ENCODE assay signal across 29 mouse cellular contexts in genomic region chr15:85897113-85897512, GRCm38 (mm10). TPM values are rescaled to one million over a fixed set of nuclear protein-coding genes. Genes with fewer than 3 reads are reported as not detected.
DNase-seq lines count a peak whose midpoint lies in the region; ATAC-seq and TF ChIP-seq lines count a peak whose summit lies in the region.
"Had no signal": no experiment of that assay in that cellular context is flagged by ENCODE, and none has a peak within 500 bp of the region (broad histone marks: within the 10 kb centered on the region; RNA-seq: fewer than 3 reads in every experiment).

No protein-coding gene starts in this region.

- H3K4me3 ChIP-seq in hindbrain, postnatal 0 days (ENCODE audit: low read length) = no peak overlapping the region
- no peak overlapping the region for H3K4me3 ChIP-seq in hindbrain, embryonic 16.5 days (ENCODE audit: low read length)
- H3K4me3 ChIP-seq in midbrain, postnatal 0 days (ENCODE audit: low read depth, low read length) = no peak overlapping the region
- H3K4me3 ChIP-seq in midbrain, embryonic 14.5 days (replicated peaks; ENCODE audit: low read depth, low read length) = no peak overlapping the region
- no peak overlapping the region for H3K4me3 ChIP-seq in neural tube, embryonic 15.5 days (replicated peaks)
- H3K4me3 ChIP-seq: embryonic facial prominence, embryonic 10.5 days; embryonic facial prominence, embryonic 13.5 days; erythroblast, embryonic 14.5 days; forebrain, embryonic 12.5 days; forebrain, embryonic 15.5 days; heart, embryonic 12.5 days; heart, embryonic 15.5 days had no signal

- no peaks in the 10 kb centered on the region for H3K4me1 ChIP-seq in hindbrain, postnatal 0 days (ENCODE audit: insufficient read depth, low read length)
- peaks cover 4% of the 10 kb centered on the region; the same call in 1 of the 2 replicates for H3K4me1 ChIP-seq in hindbrain, embryonic 16.5 days (ENCODE audit: control insufficient read depth, insufficient read depth, low read depth, low read length)
- H3K4me1 ChIP-seq in midbrain, postnatal 0 days (ENCODE audit: insufficient read depth, low read length) = no peaks in the 10 kb centered on the region
- H3K4me1 ChIP-seq in midbrain, embryonic 14.5 days (ENCODE audit: control insufficient read depth, insufficient read depth, low read length) = no peaks in the 10 kb centered on the region
- peaks cover 17% of the 10 kb centered on the region for H3K4me1 ChIP-seq in neural tube, embryonic 15.5 days
- H3K4me1 ChIP-seq: embryonic facial prominence, embryonic 13.5 days; forebrain, embryonic 12.5 days; heart, embryonic 12.5 days had no signal

- intact Hi-C loops in left cerebral cortex, postnatal 4 days (cut with DNase I) = loop anchor here (5.0 kb wide), 2 partner anchors 140 to 240 kb away; no protein-coding TSS in a partner anchor
- intact Hi-C loops in heart, postnatal 25 days (cut with DNase I) = loop anchor here (2.0 kb wide), 1 partner anchor 238 kb away; no protein-coding TSS in a partner anchor

- 62% methylated on average over 10 of the region's 10 CpGs for WGBS in hindbrain, postnatal 0 days
- WGBS in hindbrain, embryonic 16.5 days = 76% methylated on average over 10 of the region's 10 CpGs
- 75% methylated on average over 10 of the region's 10 CpGs for WGBS in midbrain, postnatal 0 days
- WGBS in midbrain, embryonic 14.5 days = 86% methylated on average over 10 of the region's 10 CpGs
- 73% methylated on average over 10 of the region's 10 CpGs for WGBS in neural tube, embryonic 15.5 days

- H3K36me3 ChIP-seq in hindbrain, postnatal 0 days (ENCODE audit: insufficient read depth, low read length) = peaks cover 18% of the 10 kb centered on the region
- H3K36me3 ChIP-seq in hindbrain, embryonic 16.5 days (ENCODE audit: control insufficient read depth, insufficient read depth, low read length) = peaks cover 30% of the 10 kb centered on the region
- peaks cover 48% of the 10 kb centered on the region for H3K36me3 ChIP-seq in midbrain, postnatal 0 days (ENCODE audit: insufficient read depth, low read length)
- H3K36me3 ChIP-seq in midbrain, embryonic 14.5 days (ENCODE audit: control insufficient read depth, insufficient read depth, low read length) = peaks cover 69% of the 10 kb centered on the region
- peaks cover 50% of the 10 kb centered on the region for H3K36me3 ChIP-seq in neural tube, embryonic 15.5 days

- H3K9ac ChIP-seq in hindbrain, postnatal 0 days (replicated peaks; ENCODE audit: low read length) = no peak overlapping the region
- H3K9ac ChIP-seq in hindbrain, embryonic 16.5 days (ENCODE audit: low read depth, low read length) = no peak overlapping the region
- no peak overlapping the region for H3K9ac ChIP-seq in midbrain, postnatal 0 days (replicated peaks; ENCODE audit: low read length, poor library complexity, severe bottlenecking)
- H3K9ac ChIP-seq in midbrain, embryonic 14.5 days (replicated peaks; ENCODE audit: low read length) = no peak overlapping the region
- H3K9ac ChIP-seq in neural tube, embryonic 15.5 days (replicated peaks) = no peak overlapping the region
- H3K9ac ChIP-seq: embryonic facial prominence, embryonic 13.5 days; forebrain, embryonic 12.5 days; forebrain, embryonic 15.5 days; heart, embryonic 12.5 days; heart, embryonic 15.5 days had no signal

- no peaks in the 10 kb centered on the region for H3K9me3 ChIP-seq in hindbrain, postnatal 0 days (ENCODE audit: low read length)
- H3K9me3 ChIP-seq in hindbrain, embryonic 16.5 days (ENCODE audit: control insufficient read depth, low read length) = no peaks in the 10 kb centered on the region
- H3K9me3 ChIP-seq in midbrain, postnatal 0 days (ENCODE audit: low read length) = no peaks in the 10 kb centered on the region
- no peaks in the 10 kb centered on the region for H3K9me3 ChIP-seq in midbrain, embryonic 14.5 days (ENCODE audit: control insufficient read depth, low read length)
- H3K9me3 ChIP-seq in neural tube, embryonic 15.5 days (replicated peaks) = no peaks in the 10 kb centered on the region
- H3K9me3 ChIP-seq: embryonic facial prominence, embryonic 10.5 days; embryonic facial prominence, embryonic 13.5 days; forebrain, embryonic 12.5 days; forebrain, embryonic 15.5 days; G1E; heart, embryonic 12.5 days; heart, embryonic 15.5 days had no signal

- H3K27ac ChIP-seq in hindbrain, postnatal 0 days = no peak overlapping the region
- H3K27ac ChIP-seq in hindbrain, embryonic 16.5 days (ENCODE audit: low read depth, low read length) = no peak overlapping the region
- no peak overlapping the region for H3K27ac ChIP-seq in midbrain, postnatal 0 days (ENCODE audit: low read depth, low read length)
- no peak overlapping the region for H3K27ac ChIP-seq in midbrain, embryonic 14.5 days (replicated peaks; ENCODE audit: low read depth, low read length)
- H3K27ac ChIP-seq in neural tube, embryonic 15.5 days (replicated peaks) = 0 out of 2 replicates have a peak overlapping the region, but pooled peaks have one; percentile 9
- H3K27ac ChIP-seq: embryonic facial prominence, embryonic 10.5 days; embryonic facial prominence, embryonic 13.5 days; forebrain, embryonic 12.5 days; forebrain, embryonic 15.5 days; heart, embryonic 15.5 days had no signal

- no peaks in the 10 kb centered on the region for H3K27me3 ChIP-seq in hindbrain, postnatal 0 days (ENCODE audit: insufficient read depth, low read length)
- no peaks in the 10 kb centered on the region for H3K27me3 ChIP-seq in hindbrain, embryonic 16.5 days (replicated peaks; ENCODE audit: control insufficient read depth, insufficient read depth, low read length)
- no peaks in the 10 kb centered on the region for H3K27me3 ChIP-seq in midbrain, postnatal 0 days (ENCODE audit: insufficient read depth, low read length)
- no peaks in the 10 kb centered on the region for H3K27me3 ChIP-seq in midbrain, embryonic 14.5 days (ENCODE audit: control insufficient read depth, insufficient read depth, low read length)
- H3K27me3 ChIP-seq in neural tube, embryonic 15.5 days (replicated peaks) = no peaks in the 10 kb centered on the region
- H3K27me3 ChIP-seq: CH12.LX; embryonic facial prominence, embryonic 13.5 days; forebrain, embryonic 12.5 days; forebrain, embryonic 15.5 days; heart, embryonic 12.5 days; heart, embryonic 15.5 days; Patski had no signal

- peak; percentile 50 for DNase-seq in hindbrain, postnatal 0 days (ENCODE audit: low spot score)
- DNase-seq in left cerebral cortex, postnatal 4 days = peak; percentile 54
- DNase-seq in left cerebral cortex, adult 18-20 months (ENCODE audit: low spot score in 2 of 2) = no peak
- DNase-seq in midbrain, postnatal 0 days (ENCODE audit: low spot score) = peak; percentile 32
- no peak for DNase-seq in midbrain, embryonic 14.5 days
- no peak for DNase-seq in heart, postnatal 25 days (ENCODE audit: low spot score)
- DNase-seq: adrenal gland, adult 2 months; adrenal gland, postnatal 25 days; B cell, adult 2 months; cerebellum, adult 11-12 months; cerebellum, adult 8-10 months; cerebellum, postnatal 36 days; embryo, embryonic 11 days; gastrocnemius, postnatal 25 days; heart, adult 18-20 months; heart, postnatal 10 days; heart, postnatal 4 days had no signal

- no peak overlapping the region for H3K4me2 ChIP-seq in hindbrain, postnatal 0 days (ENCODE audit: low read depth, low read length)
- H3K4me2 ChIP-seq in hindbrain, embryonic 16.5 days (ENCODE audit: low read length) = no peak overlapping the region
- H3K4me2 ChIP-seq in midbrain, postnatal 0 days (ENCODE audit: low read depth, low read length, poor library complexity, severe bottlenecking) = no peak overlapping the region
- no peak overlapping the region for H3K4me2 ChIP-seq in midbrain, embryonic 14.5 days (ENCODE audit: low read length)
- no peak overlapping the region for H3K4me2 ChIP-seq in neural tube, embryonic 15.5 days
- H3K4me2 ChIP-seq: embryonic facial prominence, embryonic 13.5 days; forebrain, embryonic 12.5 days; forebrain, embryonic 15.5 days; heart, embryonic 12.5 days; heart, embryonic 15.5 days had no signal

- no peak for TF ChIP-seq CTCF in hindbrain, postnatal 0 days (IDR thresholded peaks at IDR 0.05; ENCODE audit: low read depth)
- no peak for TF ChIP-seq CTCF in midbrain, postnatal 0 days (IDR thresholded peaks at IDR 0.05)

- no peak for ATAC-seq in hindbrain, postnatal 0 days
- ATAC-seq in hindbrain, embryonic 16.5 days = no peak
- ATAC-seq in midbrain, postnatal 0 days (ENCODE audit: low FRiP score) = 0 out of 2 replicates have a peak, but pooled peaks have one; percentile 6
- no peak for ATAC-seq in midbrain, embryonic 14.5 days (ENCODE audit: low FRiP score, low TSS enrichment)
- ATAC-seq in neural tube, embryonic 15.5 days (ENCODE audit: low FRiP score) = no peak
- ATAC-seq: Patski had no signal

RNA-seq across cellular contexts. Expression of gene Trmu, which starts 18.0 kb away (rescaled TPM):
- total RNA-seq in hindbrain, postnatal 0 days (2014; rRNA removed) = 21.6 and 30.4 TPM in 2 replicates
- polyA plus RNA-seq in hindbrain, postnatal 0 days (2015; fragmentation: Nextera tagmentation; extraction: Ambion mirVana) = 35.1 and 39.5 TPM in 2 replicates
- polyA plus RNA-seq in hindbrain, embryonic 16.5 days (2015; fragmentation: Nextera tagmentation; extraction: Ambion mirVana) = 47.6 and 50.3 TPM in 2 replicates
- total RNA-seq in left cerebral cortex, postnatal 4 days (2021) = 10 to 100 TPM; 36.2 to 37.8 TPM
- total RNA-seq in left cerebral cortex, adult 18-20 months (2021) = 10 to 100 TPM; 21.9 to 28.3 TPM
- total RNA-seq in midbrain, postnatal 0 days (2014; rRNA removed) = 22.7 and 27.6 TPM in 2 replicates
- 37.0 and 41.4 TPM in 2 replicates for polyA plus RNA-seq in midbrain, postnatal 0 days (2015; fragmentation: Nextera tagmentation; extraction: Ambion mirVana)
- 36.2 and 41.5 TPM in 2 replicates for polyA plus RNA-seq in midbrain, embryonic 14.5 days (2014; fragmentation: Nextera tagmentation; extraction: Ambion mirVana)
- 50.9 and 51.9 TPM in 2 replicates for polyA plus RNA-seq in neural tube, embryonic 15.5 days (2015; fragmentation: Nextera tagmentation; extraction: Ambion mirVana)
- 10 to 100 TPM; 16.4 to 20.7 TPM for total RNA-seq in heart, postnatal 25 days (2021)

RNA-seq across cellular contexts. Expression of gene Gtse1, which starts 37.6 kb away (rescaled TPM):
- 10.4 and 10.5 TPM in 2 replicates for total RNA-seq in hindbrain, postnatal 0 days (2014; rRNA removed)
- polyA plus RNA-seq in hindbrain, postnatal 0 days (2015; fragmentation: Nextera tagmentation; extraction: Ambion mirVana) = 4.9 and 5.4 TPM in 2 replicates
- polyA plus RNA-seq in hindbrain, embryonic 16.5 days (2015; fragmentation: Nextera tagmentation; extraction: Ambion mirVana) = 6.2 and 8.3 TPM in 2 replicates
- total RNA-seq in left cerebral cortex, postnatal 4 days (2021) = 1 to 10 TPM; 2.3 to 2.9 TPM
- under 1 TPM; 0.14 to 0.28 TPM for total RNA-seq in left cerebral cortex, adult 18-20 months (2021)
- 2.4 and 3.2 TPM in 2 replicates for total RNA-seq in midbrain, postnatal 0 days (2014; rRNA removed)
- polyA plus RNA-seq in midbrain, postnatal 0 days (2015; fragmentation: Nextera tagmentation; extraction: Ambion mirVana) = 1.8 and 1.9 TPM in 2 replicates
- 3.8 and 6.4 TPM in 2 replicates for polyA plus RNA-seq in midbrain, embryonic 14.5 days (2014; fragmentation: Nextera tagmentation; extraction: Ambion mirVana)
- 3.5 and 8.4 TPM in 2 replicates for polyA plus RNA-seq in neural tube, embryonic 15.5 days (2015; fragmentation: Nextera tagmentation; extraction: Ambion mirVana)
- total RNA-seq in heart, postnatal 25 days (2021) = under 1 TPM; 0.34 to 0.39 TPM

Comparison
In these comparisons a context has a peak if more than half of its experiments do, and no peak if none do; other contexts are left out.
1. DNase-seq: peak in hindbrain, postnatal 0 days (single experiment), left cerebral cortex, postnatal 4 days (single experiment) and midbrain, postnatal 0 days (single experiment); none in left cerebral cortex, adult 18-20 months (0 of 2), midbrain, embryonic 14.5 days (single experiment) and heart, postnatal 25 days (single experiment).